Mouse (Mus musculus) liver, adult 2 months (tissue): ENCODE results near the gene Wipf3. TPM values are rescaled to one million over a fixed set of nuclear protein-coding genes. Genes with fewer than 3 reads are reported as not detected.

Experiments used
- DNase-seq: peaks from one replicate; pipeline ENCODE4 v3.0.0-alpha.2; 2011; ENCODE audit warnings: low read depth, low spot score; ENCODE audit errors: extremely low read depth
- H3K27ac ChIP-seq: fragments of 200-500 bp; replicated peaks from 2 replicates; pipeline ENCODE4 v1.5.1; 2012; ENCODE audit warnings: low read depth, mild to moderate bottlenecking, control low read depth, inconsistent platforms, low read length; ENCODE audit not compliant: insufficient read depth
- H3K27me3 ChIP-seq: fragments of 200-500 bp; 2 replicates; pipeline ENCODE4 v1.6.1; 2012; ENCODE audit warnings: mild to moderate bottlenecking, moderate library complexity, low read length, inconsistent platforms; ENCODE audit not compliant: control insufficient read depth, insufficient read depth
- H3K36me3 ChIP-seq: fragments of 200-500 bp; 2 replicates; pipeline ENCODE4 v1.6.1; 2012; ENCODE audit warnings: low read length, inconsistent platforms; ENCODE audit not compliant: control insufficient read depth, insufficient read depth
- H3K4me1 ChIP-seq: fragments of 200-500 bp; 2 replicates; pipeline ENCODE4 v1.6.1; 2011; ENCODE audit warnings: low read length; ENCODE audit not compliant: control insufficient read depth, insufficient read depth
- H3K4me3 ChIP-seq: fragments of 200-500 bp; 2 replicates; pipeline ENCODE4 v1.5.1; 2011; ENCODE audit warnings: low read depth, mild to moderate bottlenecking, control low read depth, low read length, moderate library complexity; ENCODE audit not compliant: insufficient read depth
- H3K79me2 ChIP-seq: fragments of 200-500 bp; 2 replicates; pipeline ENCODE4 v1.6.1; 2012; ENCODE audit warnings: inconsistent platforms, mild to moderate bottlenecking, low read length, moderate library complexity; ENCODE audit not compliant: control insufficient read depth, insufficient read depth
- H3K9ac ChIP-seq: fragments of 200-500 bp; 2 replicates; pipeline ENCODE4 v1.6.1; 2012; ENCODE audit warnings: low read depth, mild to moderate bottlenecking, control low read depth, inconsistent platforms, low read length
- CTCF ChIP-seq: fragments of 200-500 bp; IDR thresholded peaks from 2 replicates; pipeline ENCODE4 v1.5.1; 2011; ENCODE audit warnings: low read depth, low read length, control low read depth
- POLR2A ChIP-seq: fragments of 200-500 bp; IDR thresholded peaks from 2 replicates; pipeline ENCODE4 v1.6.1; 2011; ENCODE audit warnings: low read length, control low read depth; ENCODE audit not compliant: insufficient read depth; ENCODE audit errors: extremely low read depth
- WGBS: fragments of 180-500 bp; shearing (Covaris S2); methylation state at CpG from one replicate; pipeline ENCODE4 v1.1.7; 2018; 5-methylcytosine and 5-hydroxymethylcytosine counted together
- polyA plus RNA-seq: library from polyadenylated mRNA; depleted of rRNA; stranded (reverse); fragments of >200 nt; gene quantifications from 2 replicates; pipeline ENCODE4 v1.2.3, GENCODE M21; 2012
- total RNA-seq: library from RNA; depleted of rRNA; stranded (reverse); fragments of >200 nt; gene quantifications from 2 replicates; pipeline ENCODE4 v1.2.3, GENCODE M21; 2014

Wipf3 gene
- total and polyA plus RNA-seq, 2 experiments, result 2.0 to 6.4 TPM

DNA sequence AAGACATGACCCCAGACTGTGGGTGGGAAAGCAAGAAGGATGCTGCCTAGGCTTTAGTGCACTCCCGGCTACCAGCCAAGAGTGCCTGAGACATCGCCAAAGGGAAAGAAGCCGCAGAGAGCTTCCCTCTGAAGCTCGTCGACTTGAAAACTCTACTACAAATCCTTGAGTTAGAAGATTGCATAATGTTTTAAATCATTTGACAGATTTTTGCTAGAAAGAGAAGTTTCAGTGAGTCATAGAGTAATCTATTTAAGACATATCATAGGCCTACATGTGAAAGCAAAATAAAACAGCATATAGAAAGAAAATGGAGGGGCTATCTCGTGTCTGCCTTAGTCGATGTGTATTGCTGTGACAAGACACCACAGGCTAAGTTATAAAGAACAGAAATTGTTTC is 16.5 kb upstream of the Wipf3 start:
- Histone ChIP-seq H3K79me2 (no peaks in the 10 kb centered on the region), H3K36me3 (no peaks in the 10 kb centered on the region), H3K4me1 (peaks cover 12% of the 10 kb centered on the region), H3K9ac (no peak overlapping the region), H3K4me3 (no peak overlapping the region), H3K27ac (no peak overlapping the region), H3K27me3 (no peaks in the 10 kb centered on the region)
- 90% methylated on average over 7 of the region's 7 CpGs for WGBS
- no peak for TF ChIP-seq POLR2A
- TF ChIP-seq CTCF, result no peak
- no peak for DNase-seq

DNA sequence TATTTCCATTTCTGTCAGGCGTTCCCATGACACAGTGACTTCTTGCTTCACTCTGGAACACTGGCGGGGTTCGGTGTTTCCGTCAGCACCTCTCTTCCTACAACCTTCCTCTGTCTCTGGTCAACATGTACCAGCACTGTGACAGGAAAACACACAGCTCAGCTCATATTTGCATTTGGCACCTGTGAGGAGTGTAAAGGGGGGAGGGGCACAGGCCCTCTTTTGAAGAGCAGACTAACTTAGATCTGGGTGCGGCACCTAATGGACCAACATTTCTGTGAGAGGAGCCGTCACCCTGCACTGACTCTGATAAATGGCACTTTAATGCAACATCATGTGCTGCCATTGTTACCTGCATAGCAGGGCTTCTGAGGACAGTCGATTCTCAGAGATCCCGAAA is 4.2 kb upstream of the Wipf3 start:
- no peaks in the 10 kb centered on the region for H3K27me3 ChIP-seq
- no peak overlapping the region for H3K27ac ChIP-seq
- TF ChIP-seq POLR2A (no peak), CTCF (no peak)
- no peaks in the 10 kb centered on the region for H3K79me2 ChIP-seq
- 88% methylated on average over 8 of the region's 8 CpGs for whole genome bisulfite sequencing
- DNase-seq, result no peak
- H3K9ac ChIP-seq, result no peak overlapping the region
- H3K36me3 ChIP-seq, result no peaks in the 10 kb centered on the region
- 0 out of 2 replicates have a peak, but pooled peaks cover 2% of the 10 kb centered on the region for H3K4me1 ChIP-seq
- no peak overlapping the region for H3K4me3 ChIP-seq

DNA sequence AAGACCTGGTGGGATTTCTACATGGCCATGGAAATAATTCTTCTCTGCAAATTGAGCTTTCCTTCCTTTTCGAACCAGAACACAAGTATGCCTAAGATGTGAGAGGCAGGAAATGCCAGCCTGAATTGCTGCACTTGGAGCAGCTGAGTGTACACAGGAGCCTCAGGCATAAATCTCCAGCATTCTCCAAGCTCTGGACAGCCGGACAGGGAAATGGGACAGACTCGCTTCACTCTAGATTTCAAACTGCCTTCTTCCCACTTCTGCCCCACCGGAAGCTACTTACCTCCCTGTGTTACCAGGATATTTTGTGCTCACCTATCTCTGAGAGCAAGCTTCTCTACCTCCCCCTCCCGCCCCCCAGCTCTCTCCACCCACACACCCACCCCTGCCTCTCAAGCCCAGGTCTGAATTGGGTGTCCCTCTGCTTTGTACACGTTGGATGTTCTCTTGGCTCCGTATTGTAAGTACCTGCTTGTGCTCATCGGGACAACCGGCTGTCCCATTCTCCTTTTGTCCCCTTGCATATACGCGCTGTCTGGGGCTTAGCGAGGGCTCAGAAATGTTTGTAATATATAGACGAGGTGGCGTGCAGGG is 455 bp upstream of the Wipf3 start:
- DNase-seq, result no peak
- TF ChIP-seq POLR2A (no peak), CTCF (no peak)
- 11% methylated on average over 14 of the region's 14 CpGs for WGBS
- Histone ChIP-seq H3K9ac (peak overlapping the region; percentile 69), H3K27me3 (no peaks in the 10 kb centered on the region), H3K79me2 (no peaks in the 10 kb centered on the region), H3K36me3 (no peaks in the 10 kb centered on the region), H3K27ac (no peak overlapping the region), H3K4me1 (peaks cover 17% of the 10 kb centered on the region), H3K4me3 (peak overlapping the region; percentile 41)

DNA sequence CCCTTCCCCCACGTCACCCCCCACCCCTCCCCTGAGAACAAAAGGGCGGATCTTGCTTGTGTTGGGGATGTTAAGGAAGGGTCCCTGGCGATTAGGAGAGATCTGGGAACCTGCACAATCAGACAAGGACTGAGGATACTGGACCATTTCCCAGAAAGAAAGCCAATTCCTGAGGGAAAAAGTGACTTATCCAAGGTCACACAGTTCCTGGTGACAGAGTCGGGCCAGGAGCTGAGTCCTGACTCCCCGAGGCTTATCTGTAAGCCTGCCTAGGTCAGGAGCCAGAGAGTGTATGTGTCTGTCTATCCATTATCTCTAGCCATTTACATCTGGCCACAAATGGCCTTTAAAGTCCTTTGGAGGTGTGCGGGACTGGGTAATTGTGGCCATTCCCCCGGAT is 818 bp downstream of the Wipf3 start:
- Histone ChIP-seq H3K27ac (no peak overlapping the region), H3K79me2 (peaks cover 4% of the 10 kb centered on the region; the same call in 1 of the 2 replicates), H3K4me3 (peak overlapping the region; percentile 83), H3K4me1 (peaks cover 17% of the 10 kb centered on the region), H3K9ac (peak overlapping the region; percentile 90; the same call in 1 of the 2 replicates), H3K36me3 (no peaks in the 10 kb centered on the region), H3K27me3 (no peaks in the 10 kb centered on the region)
- TF ChIP-seq CTCF, result no peak
- no peak for TF ChIP-seq POLR2A
- peak; percentile 67 for DNase-seq
- 23% methylated on average over 7 of the region's 7 CpGs for WGBS

DNA sequence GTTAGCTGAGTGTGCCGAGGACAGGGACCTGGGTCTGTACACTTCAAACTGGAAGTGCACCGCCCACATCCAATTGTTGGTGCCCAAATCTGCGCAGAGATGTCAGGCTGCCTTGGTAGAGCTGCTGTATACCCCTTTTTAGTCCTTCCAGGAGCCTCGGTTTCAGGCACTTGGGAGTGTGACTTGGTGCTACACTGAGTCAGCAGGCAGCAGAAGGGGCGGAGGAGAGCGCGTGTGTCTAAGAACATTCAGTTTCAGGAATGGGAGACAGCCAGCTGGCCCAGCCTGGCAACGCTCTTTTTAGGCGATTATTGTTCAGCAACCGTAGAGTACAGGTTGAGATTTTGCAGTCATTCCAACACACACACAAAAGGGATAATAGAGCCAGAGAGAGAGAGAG is 2.4 kb downstream of the Wipf3 start:
- Histone ChIP-seq H3K27ac (no peak overlapping the region), H3K4me3 (no peak overlapping the region), H3K9ac (no peak overlapping the region), H3K79me2 (peaks cover 4% of the 10 kb centered on the region; the same call in 1 of the 2 replicates), H3K36me3 (no peaks in the 10 kb centered on the region), H3K27me3 (no peaks in the 10 kb centered on the region), H3K4me1 (peaks cover 17% of the 10 kb centered on the region)
- WGBS, result 48% methylated on average over 10 of the region's 10 CpGs
- no peak for TF ChIP-seq POLR2A
- TF ChIP-seq CTCF, result no peak
- DNase-seq, result peak; percentile 52

DNA sequence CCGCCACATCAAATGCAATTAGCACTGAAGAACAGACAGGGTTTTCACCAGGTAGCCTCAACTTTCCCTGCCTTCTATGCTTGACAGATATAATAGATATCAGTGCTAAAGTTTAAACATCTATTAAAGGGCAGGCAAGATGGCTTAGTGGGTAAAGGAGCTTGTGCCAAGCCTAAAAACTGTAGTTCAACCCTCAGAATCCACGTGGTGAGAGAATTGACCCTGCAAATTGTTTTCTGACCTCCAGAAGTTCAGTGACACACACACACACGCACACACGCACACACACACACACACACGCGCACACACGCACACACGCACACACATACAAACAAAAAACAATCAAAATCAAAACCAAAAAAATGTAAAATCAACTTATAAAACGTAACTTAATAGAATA is 2.8 kb downstream of the Wipf3 start:
- H3K36me3 ChIP-seq, result no peaks in the 10 kb centered on the region
- H3K9ac ChIP-seq, result no peak overlapping the region
- H3K4me3 ChIP-seq, result no peak overlapping the region
- no peak overlapping the region for H3K27ac ChIP-seq
- 58% methylated on average over 9 of the region's 9 CpGs for WGBS
- no peak for TF ChIP-seq CTCF
- TF ChIP-seq POLR2A, result no peak
- H3K4me1 ChIP-seq, result peaks cover 17% of the 10 kb centered on the region
- no peaks in the 10 kb centered on the region for H3K27me3 ChIP-seq
- peaks cover 4% of the 10 kb centered on the region; the same call in 1 of the 2 replicates for H3K79me2 ChIP-seq
- DNase-seq, result peak; percentile 62
